Mouse (Mus musculus) hindbrain, embryonic 14.5 days (tissue): Measurements from ENCODE around the gene Swap70. TPM values are rescaled to one million over a fixed set of nuclear protein-coding genes. Genes with fewer than 3 reads are reported as not detected.

Experiments
- ATAC-seq: fragments of 200-750 bp; cut with Nextera tagmentation; 2 replicates; pipeline ENCODE4 v1.8.0; 2017; ENCODE audit warnings: moderate number of reproducible peaks, mild to moderate bottlenecking, moderate TSS enrichment, moderate library complexity; ENCODE audit not compliant: low FRiP score
- DNase-seq: peaks from one replicate; pipeline ENCODE4 v3.0.0-alpha.2; 2015; ENCODE audit warnings: low spot score
- H3K27ac ChIP-seq: fragments of 300-500 bp; sonication (generic); 2 replicates; pipeline ENCODE4 v1.5.1; 2014; ENCODE audit warnings: mild to moderate bottlenecking, moderate library complexity
- H3K27me3 ChIP-seq: fragments of 300-500 bp; sonication (generic); 2 replicates; pipeline ENCODE4 v1.6.1; 2014; ENCODE audit warnings: mild to moderate bottlenecking, low read length, mixed read lengths; ENCODE audit not compliant: control insufficient read depth, insufficient read depth
- H3K36me3 ChIP-seq: fragments of 300-500 bp; sonication (generic); replicated peaks from 2 replicates; pipeline ENCODE4 v1.6.1; 2014; ENCODE audit not compliant: control insufficient read depth, insufficient read depth
- H3K4me1 ChIP-seq: fragments of 300-500 bp; sonication (generic); replicated peaks from 2 replicates; pipeline ENCODE4 v1.6.1; 2014; ENCODE audit warnings: antibody characterized with exemption, low read length, mixed read lengths; ENCODE audit not compliant: control insufficient read depth, insufficient read depth
- H3K4me2 ChIP-seq: fragments of 300-500 bp; sonication (generic); replicated peaks from 2 replicates; pipeline ENCODE4 v1.6.1; 2014; ENCODE audit warnings: mild to moderate bottlenecking, moderate library complexity
- H3K4me3 ChIP-seq: fragments of 300-500 bp; sonication (generic); replicated peaks from 2 replicates; pipeline ENCODE4 v1.5.1; 2014; ENCODE audit warnings: mild to moderate bottlenecking, low read length
- H3K9ac ChIP-seq: fragments of 300-500 bp; sonication (generic); 2 replicates; pipeline ENCODE4 v1.6.1; 2014
- H3K9me3 ChIP-seq: fragments of 300-500 bp; sonication (generic); 2 replicates; pipeline ENCODE4 v1.6.1; 2016; ENCODE audit warnings: low read length; ENCODE audit not compliant: control insufficient read depth
- WGBS: fragments of 180-500 bp; shearing (Covaris S2); extraction: QIAGEN DNeasy Blood & Tissue Kit; methylation state at CpG from one replicate; pipeline ENCODE4 v1.1.7; 2014; 5-methylcytosine and 5-hydroxymethylcytosine counted together
- polyA plus RNA-seq: library from polyadenylated mRNA; unstranded; fragments of >200 nt; fragmentation: Nextera tagmentation; extraction: Ambion mirVana; gene quantifications from 2 replicates; pipeline ENCODE4 v1.2.1, GENCODE M21; 2014

Swap70 gene
- polyA plus RNA-seq, 1 experiment from 2014 or later, result 12.0 TPM

- peak; percentile 88 for DNase-seq
- no peak overlapping the region for H3K9ac ChIP-seq
- H3K4me1 ChIP-seq, result no peaks in the 10 kb centered on the region
- H3K27ac ChIP-seq, result no peak overlapping the region
- no peak overlapping the region for H3K4me2 ChIP-seq
- no peaks in the 10 kb centered on the region for H3K36me3 ChIP-seq
- H3K4me3 ChIP-seq, result no peak overlapping the region
- H3K27me3 ChIP-seq, result no peaks in the 10 kb centered on the region
- H3K9me3 ChIP-seq, result no peaks in the 10 kb centered on the region
- 11% methylated on average over 12 of the region's 12 CpGs for WGBS
- peak; percentile 87 for ATAC-seq
Measured at GRCm38 (mm10) chr7:110286838-110287475, 65.4 kb downstream of the Swap70 start.

DNA sequence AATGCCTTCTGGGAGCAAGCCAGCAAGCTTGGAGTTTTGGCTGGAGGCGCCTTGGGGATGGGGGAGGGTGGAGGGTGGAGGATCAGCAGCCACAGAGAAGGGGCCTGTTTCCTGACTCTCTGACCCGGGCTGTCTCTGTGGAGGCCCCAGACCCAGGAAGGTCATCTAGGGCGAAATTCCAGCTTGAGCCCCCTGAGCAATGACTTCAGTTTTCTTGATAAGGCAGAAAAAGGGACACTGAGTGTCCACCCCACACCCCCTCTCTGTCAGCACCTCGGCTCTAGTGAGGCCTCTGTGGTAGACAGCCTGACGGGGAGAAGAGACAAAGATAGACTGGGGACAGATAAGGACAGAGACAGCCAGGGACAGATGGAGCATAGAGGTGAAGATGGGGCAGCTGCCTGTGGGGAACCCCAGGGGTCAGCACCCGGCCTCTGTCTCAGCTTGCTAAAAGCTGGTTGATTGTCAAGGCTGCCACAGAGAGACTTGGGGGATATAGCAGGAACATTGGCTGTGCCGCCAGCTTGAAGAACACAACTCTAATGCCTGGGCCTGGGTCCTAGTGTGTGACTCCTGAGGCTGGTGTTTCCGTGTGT, 66.1 kb downstream of the Swap70 start:
- Histone ChIP-seq H3K4me1 (no peaks in the 10 kb centered on the region), H3K4me3 (no peak overlapping the region), H3K27ac (no peak overlapping the region), H3K27me3 (no peaks in the 10 kb centered on the region), H3K9ac (no peak overlapping the region), H3K4me2 (no peak overlapping the region), H3K36me3 (no peaks in the 10 kb centered on the region), H3K9me3 (no peaks in the 10 kb centered on the region)
- 71% methylated on average over 8 of the region's 8 CpGs for WGBS
- no peak for ATAC-seq
- no peak for DNase-seq

DNA sequence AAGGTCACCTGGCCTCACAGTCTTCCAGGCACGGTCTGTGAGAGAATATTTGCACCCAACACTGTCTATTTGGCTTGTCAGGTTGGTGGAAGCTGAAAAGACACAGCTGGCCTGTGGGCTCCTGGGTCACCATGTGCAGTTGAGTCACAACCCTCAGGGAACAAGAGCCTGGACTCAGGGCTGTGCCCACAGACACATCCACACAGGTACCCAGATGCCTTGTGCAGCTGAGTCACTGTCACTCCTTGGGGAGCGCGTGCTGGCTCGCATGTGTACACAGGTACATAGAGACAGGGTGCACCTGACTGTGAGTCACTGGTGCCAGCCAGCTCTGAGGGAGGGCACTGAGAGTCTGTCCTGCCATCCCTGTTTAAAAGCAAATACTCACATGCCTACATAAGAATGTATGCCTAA, 66.7 kb downstream of the Swap70 start:
- Histone ChIP-seq H3K4me1 (no peaks in the 10 kb centered on the region), H3K9me3 (no peaks in the 10 kb centered on the region)

GRCm38 (mm10) chr7:110288731-110289191, 67.2 kb downstream of the Swap70 start:
- H3K4me1 ChIP-seq, result no peaks in the 10 kb centered on the region
- no peaks in the 10 kb centered on the region for H3K36me3 ChIP-seq
- H3K4me2 ChIP-seq, result no peak overlapping the region
- H3K27me3 ChIP-seq, result no peaks in the 10 kb centered on the region
- DNase-seq (no peak), ATAC-seq (0 out of 2 replicates have a peak, but pooled peaks have one; percentile 32)
- no peaks in the 10 kb centered on the region for H3K9me3 ChIP-seq
- H3K4me3 ChIP-seq, result no peak overlapping the region
- no peak overlapping the region for H3K9ac ChIP-seq
- H3K27ac ChIP-seq, result no peak overlapping the region
- 62% methylated on average over 6 of the region's 6 CpGs for WGBS

More for the DNA sequence above, 66.7 kb downstream of the Swap70 start:
- no peak overlapping the region for H3K4me2 ChIP-seq
- H3K36me3 ChIP-seq, result no peaks in the 10 kb centered on the region
- no peaks in the 10 kb centered on the region for H3K27me3 ChIP-seq
- H3K9ac ChIP-seq, result no peak overlapping the region
- no peak for ATAC-seq
- H3K4me3 ChIP-seq, result no peak overlapping the region
- H3K27ac ChIP-seq, result no peak overlapping the region
- DNase-seq, result no peak
- WGBS, result 88% methylated on average over 4 of the region's 4 CpGs

- no peak for ATAC-seq
- Histone ChIP-seq H3K9ac (no peak overlapping the region), H3K4me3 (no peak overlapping the region), H3K4me2 (no peak overlapping the region), H3K27me3 (no peaks in the 10 kb centered on the region), H3K9me3 (no peaks in the 10 kb centered on the region), H3K27ac (no peak overlapping the region), H3K36me3 (no peaks in the 10 kb centered on the region), H3K4me1 (no peaks in the 10 kb centered on the region)
- 69% methylated on average over 4 of the region's 4 CpGs for WGBS
- DNase-seq, result no peak
Measured at GRCm38 (mm10) chr7:110289647-110290046, 68.1 kb downstream of the Swap70 start.

GRCm38 (mm10) chr7:110296889-110297603, 75.5 kb downstream of the Swap70 start:
- WGBS, result 38% methylated on average over 17 of the region's 17 CpGs
- Histone ChIP-seq H3K9ac (no peak overlapping the region), H3K36me3 (no peaks in the 10 kb centered on the region), H3K27me3 (no peaks in the 10 kb centered on the region), H3K9me3 (no peaks in the 10 kb centered on the region), H3K4me1 (0 out of 2 replicates have a peak, but pooled peaks cover 4% of the 10 kb centered on the region), H3K4me2 (no peak overlapping the region), H3K4me3 (no peak overlapping the region), H3K27ac (no peak overlapping the region)
- DNase-seq, result no peak
- ATAC-seq, result peak; percentile 53; the same call in 1 of the 2 replicates

DNA sequence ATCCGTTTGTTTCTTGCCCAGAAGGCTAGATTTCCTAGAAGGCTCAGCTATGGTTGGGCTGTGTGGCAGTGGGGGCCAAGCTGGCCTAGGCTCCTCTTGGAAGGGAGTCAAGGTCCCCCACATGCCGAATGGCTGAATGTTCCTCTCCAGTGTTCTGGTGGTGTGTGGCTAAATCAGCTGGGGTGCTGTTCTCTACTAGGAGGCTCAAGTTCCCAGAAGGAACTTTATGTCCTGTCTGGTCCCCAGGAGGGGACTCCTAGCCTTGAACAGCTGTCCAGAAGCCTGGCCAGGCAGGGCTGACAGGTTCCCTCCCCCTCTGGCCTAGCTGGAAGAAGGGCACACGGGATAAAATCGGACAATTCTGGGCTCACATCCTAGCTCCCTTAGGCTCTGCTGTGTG, 76.1 kb downstream of the Swap70 start:
- Histone ChIP-seq H3K4me3 (no peak overlapping the region), H3K27me3 (no peaks in the 10 kb centered on the region), H3K36me3 (no peaks in the 10 kb centered on the region), H3K4me1 (0 out of 2 replicates have a peak, but pooled peaks cover 4% of the 10 kb centered on the region), H3K9me3 (no peaks in the 10 kb centered on the region), H3K4me2 (no peak overlapping the region), H3K9ac (no peak overlapping the region), H3K27ac (no peak overlapping the region)
- WGBS, result 69% methylated on average over 4 of the region's 4 CpGs
- DNase-seq (no peak), ATAC-seq (no peak)

- WGBS, result 86% methylated on average over 7 of the region's 7 CpGs
- H3K9me3 ChIP-seq, result no peaks in the 10 kb centered on the region
- H3K4me3 ChIP-seq, result no peak overlapping the region
- H3K27me3 ChIP-seq, result no peaks in the 10 kb centered on the region
- 0 out of 2 replicates have a peak, but pooled peaks cover 4% of the 10 kb centered on the region for H3K4me1 ChIP-seq
- ATAC-seq, result no peak
- no peaks in the 10 kb centered on the region for H3K36me3 ChIP-seq
- DNase-seq, result no peak
- H3K27ac ChIP-seq, result no peak overlapping the region
- H3K9ac ChIP-seq, result no peak overlapping the region
- H3K4me2 ChIP-seq, result no peak overlapping the region
Measured at GRCm38 (mm10) chr7:110298090-110298489, 76.6 kb downstream of the Swap70 start.

DNA sequence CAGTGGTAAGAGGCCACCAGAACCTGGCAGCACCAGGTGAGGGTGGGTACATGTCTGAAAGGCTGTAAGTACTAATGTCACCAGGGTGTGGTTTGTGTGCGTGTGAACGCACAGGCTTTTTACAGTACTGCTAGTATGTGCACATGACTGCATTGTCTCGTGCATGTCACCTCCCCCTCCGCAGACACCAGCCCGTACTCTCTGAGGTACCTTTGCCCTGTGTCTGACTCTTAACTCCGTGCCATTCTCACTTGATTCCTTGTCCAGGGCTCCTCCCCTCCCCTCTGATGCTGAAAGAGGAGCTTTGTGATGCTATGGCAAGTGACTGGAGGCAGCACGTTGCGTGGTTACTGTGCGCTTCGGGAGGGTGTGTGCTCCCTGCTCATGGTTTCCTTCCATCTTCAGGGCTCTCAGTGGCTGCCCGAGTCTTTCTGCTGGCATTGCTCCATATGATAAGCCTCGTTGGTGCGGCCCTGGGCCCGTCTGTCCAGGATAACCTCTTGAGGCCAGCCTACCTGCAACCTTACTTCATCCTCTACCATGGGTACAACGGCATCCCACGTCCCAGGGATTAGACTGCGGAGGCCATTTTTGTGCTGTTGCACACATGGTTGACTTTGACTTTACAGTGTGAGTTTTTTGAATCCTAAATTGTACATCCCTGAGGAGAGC, 77.4 kb downstream of the Swap70 start:
- 87% methylated on average over 17 of the region's 17 CpGs for WGBS
- Histone ChIP-seq H3K27me3 (no peaks in the 10 kb centered on the region), H3K27ac (no peak overlapping the region), H3K4me2 (no peak overlapping the region), H3K9ac (no peak overlapping the region), H3K4me1 (0 out of 2 replicates have a peak, but pooled peaks cover 4% of the 10 kb centered on the region), H3K4me3 (no peak overlapping the region), H3K9me3 (no peaks in the 10 kb centered on the region), H3K36me3 (no peaks in the 10 kb centered on the region)
- DNase-seq (no peak), ATAC-seq (no peak)
